8 mouse cellular contexts compared by ENCODE assay signal in the genomic region with DNA sequence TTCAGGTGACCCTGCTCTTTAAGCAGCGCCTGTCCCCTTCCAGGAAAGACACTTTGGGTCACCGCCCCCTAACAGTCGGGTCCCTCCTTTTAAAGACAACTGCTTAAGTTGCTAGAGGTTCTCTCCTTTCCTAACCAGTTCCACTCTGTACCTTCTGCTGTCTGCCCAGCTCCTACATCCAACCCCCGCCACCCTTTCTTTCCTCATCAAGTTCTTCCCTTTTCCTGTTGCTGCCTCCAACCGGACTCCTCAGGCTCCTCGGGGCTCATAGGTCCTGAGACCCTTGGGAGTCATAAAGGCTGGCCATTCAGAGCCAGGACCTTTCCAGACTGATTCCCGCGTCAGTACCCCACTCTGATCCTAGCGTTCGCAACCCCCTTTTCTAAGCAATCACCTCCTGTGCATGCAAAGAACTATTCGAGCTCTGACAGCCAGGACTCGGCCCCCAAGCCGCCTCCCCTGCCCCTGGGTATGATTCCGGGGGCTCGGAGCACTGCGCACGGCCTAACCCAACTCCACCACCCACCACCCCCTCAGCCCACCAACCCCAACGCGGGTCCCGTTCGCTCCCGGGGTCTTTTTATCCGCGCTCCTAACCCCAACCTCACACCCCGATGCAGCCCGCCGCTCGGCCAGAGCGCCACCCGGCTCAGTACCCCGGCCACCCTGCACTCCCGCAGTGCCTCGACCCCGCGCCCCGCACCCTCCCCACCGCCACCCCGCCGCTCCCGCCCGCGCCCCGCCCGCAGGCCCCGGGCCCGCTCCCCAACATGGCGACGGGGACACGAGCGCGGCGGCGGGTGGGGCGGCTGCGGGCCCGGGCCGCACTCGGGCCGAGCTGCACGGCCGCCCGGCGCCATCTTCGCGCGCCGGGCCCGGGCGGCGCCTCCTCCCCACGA. TPM values are rescaled to one million over a fixed set of nuclear protein-coding genes. Genes with fewer than 3 reads are reported as not detected.
A peak's percentile ranks its signal among the peaks of the same experiment; 100 is the strongest.
DNase-seq lines count a peak whose midpoint lies in the region; ATAC-seq and TF ChIP-seq lines count a peak whose summit lies in the region.

No protein-coding gene starts in this region.

- H3K4me1 ChIP-seq in embryonic facial prominence, embryonic 10.5 days: peaks cover 11% of the 10 kb centered on the region
- H3K4me1 ChIP-seq in intestine, postnatal 0 days (replicated peaks; ENCODE audit: control insufficient read depth, insufficient read depth, low read length): peaks cover 3% of the 10 kb centered on the region; the same call in 1 of the 2 replicates
- peaks cover 20% of the 10 kb centered on the region for H3K4me1 ChIP-seq in liver, adult 2 months (ENCODE audit: control insufficient read depth, insufficient read depth, low read length)
- H3K4me1 ChIP-seq in midbrain, postnatal 0 days (ENCODE audit: insufficient read depth, low read length): no peaks in the 10 kb centered on the region
- H3K4me1 ChIP-seq in stomach, embryonic 15.5 days: peaks cover 6% of the 10 kb centered on the region; the same call in 1 of the 2 replicates

- 0 out of 2 replicates have a peak, but pooled peaks have one; percentile 15 for TF ChIP-seq POLR2A in liver, adult 2 months (IDR thresholded peaks at IDR 0.05; ENCODE audit: extremely low read depth, insufficient read depth, low read length)

- peak overlapping the region; percentile 92 for H3K4me3 ChIP-seq in embryonic facial prominence, embryonic 10.5 days
- H3K4me3 ChIP-seq in intestine, postnatal 0 days (ENCODE audit: low read depth, low read length): peak overlapping the region; percentile 97
- H3K4me3 ChIP-seq in liver, adult 2 months (ENCODE audit: insufficient read depth, low read depth, low read length): peak overlapping the region; percentile 92
- peak overlapping the region; percentile 91 for H3K4me3 ChIP-seq in midbrain, postnatal 0 days (ENCODE audit: low read depth, low read length)
- H3K4me3 ChIP-seq in stomach, embryonic 15.5 days (replicated peaks): peak overlapping the region; percentile 92

- WGBS in embryonic facial prominence, embryonic 10.5 days: under 1% methylated on average over 71 of the region's 71 CpGs
- WGBS in intestine, postnatal 0 days: under 1% methylated on average over 61 of the region's 71 CpGs
- 6% methylated on average over 57 of the region's 71 CpGs for WGBS in liver, adult 2 months
- 1% methylated on average over 37 of the region's 71 CpGs for WGBS in midbrain, postnatal 0 days
- WGBS in stomach, embryonic 15.5 days: under 1% methylated on average over 64 of the region's 71 CpGs

- peak overlapping the region; percentile 74 for H3K4me2 ChIP-seq in intestine, postnatal 0 days (replicated peaks; ENCODE audit: low read depth)
- H3K4me2 ChIP-seq in midbrain, postnatal 0 days (ENCODE audit: low read depth, low read length, poor library complexity, severe bottlenecking): peak overlapping the region; percentile 83
- H3K4me2 ChIP-seq in stomach, embryonic 15.5 days: peak overlapping the region; percentile 74

- no peak for TF ChIP-seq CTCF in intestine, postnatal 0 days (IDR thresholded peaks at IDR 0.05; ENCODE audit: low read depth)
- TF ChIP-seq CTCF in liver, adult 2 months (IDR thresholded peaks at IDR 0.05; ENCODE audit: low read depth, low read length): no peak
- no peak for TF ChIP-seq CTCF in midbrain, postnatal 0 days (IDR thresholded peaks at IDR 0.05)

- peak; percentile 76; the same call in 1 of the 2 replicates for ATAC-seq in intestine, postnatal 0 days
- peak; percentile 79 for ATAC-seq in midbrain, postnatal 0 days (ENCODE audit: low FRiP score)
- ATAC-seq in stomach, embryonic 15.5 days (ENCODE audit: insufficient read depth, low FRiP score, low read depth): peak; percentile 76; the same call in 1 of the 2 replicates

- no peaks in the 10 kb centered on the region for H3K9me3 ChIP-seq in embryonic facial prominence, embryonic 10.5 days
- H3K9me3 ChIP-seq in intestine, postnatal 0 days (ENCODE audit: control insufficient read depth): no peaks in the 10 kb centered on the region
- no peaks in the 10 kb centered on the region for H3K9me3 ChIP-seq in midbrain, postnatal 0 days (ENCODE audit: low read length)
- H3K9me3 ChIP-seq in stomach, embryonic 15.5 days: no peaks in the 10 kb centered on the region

- H3K79me2 ChIP-seq in liver, adult 2 months (ENCODE audit: control insufficient read depth, insufficient read depth, low read length): peaks cover 32% of the 10 kb centered on the region

- H3K36me3 ChIP-seq in embryonic facial prominence, embryonic 10.5 days (replicated peaks): no peaks in the 10 kb centered on the region
- no peaks in the 10 kb centered on the region for H3K36me3 ChIP-seq in intestine, postnatal 0 days (ENCODE audit: control insufficient read depth, insufficient read depth)
- H3K36me3 ChIP-seq in liver, adult 2 months (ENCODE audit: control insufficient read depth, insufficient read depth, low read length): no peaks in the 10 kb centered on the region
- H3K36me3 ChIP-seq in midbrain, postnatal 0 days (ENCODE audit: insufficient read depth, low read length): no peaks in the 10 kb centered on the region
- no peaks in the 10 kb centered on the region for H3K36me3 ChIP-seq in stomach, embryonic 15.5 days

- H3K27ac ChIP-seq in embryonic facial prominence, embryonic 10.5 days (replicated peaks): peak overlapping the region; percentile 96
- peak overlapping the region; percentile 93 for H3K27ac ChIP-seq in intestine, postnatal 0 days (ENCODE audit: low read depth, low read length)
- H3K27ac ChIP-seq in liver, adult 2 months (replicated peaks; ENCODE audit: insufficient read depth, low read depth, low read length): peak overlapping the region; percentile 82
- H3K27ac ChIP-seq in midbrain, postnatal 0 days (ENCODE audit: low read depth, low read length): peak overlapping the region; percentile 96
- peak overlapping the region; percentile 90 for H3K27ac ChIP-seq in stomach, embryonic 15.5 days

- peaks cover 10% of the 10 kb centered on the region for H3K27me3 ChIP-seq in embryonic facial prominence, embryonic 10.5 days (replicated peaks; ENCODE audit: low read depth, poor library complexity, severe bottlenecking)
- H3K27me3 ChIP-seq in intestine, postnatal 0 days (replicated peaks; ENCODE audit: control insufficient read depth, insufficient read depth, low read length): no peaks in the 10 kb centered on the region
- H3K27me3 ChIP-seq in liver, adult 2 months (ENCODE audit: control insufficient read depth, insufficient read depth, low read length): no peaks in the 10 kb centered on the region
- no peaks in the 10 kb centered on the region for H3K27me3 ChIP-seq in midbrain, postnatal 0 days (ENCODE audit: insufficient read depth, low read length)
- no peaks in the 10 kb centered on the region for H3K27me3 ChIP-seq in stomach, embryonic 15.5 days (replicated peaks)

- peak; percentile 53 for DNase-seq in A20 (ENCODE audit: low read depth, low spot score)
- peak; percentile 34 for DNase-seq in adrenal gland, adult 8-10 months
- peak; percentile 66 for DNase-seq in embryonic facial prominence, embryonic 10.5 days (ENCODE audit: low spot score)
- peak; percentile 52 to 69 for DNase-seq in heart, adult 18-20 months
- DNase-seq in liver, adult 2 months (ENCODE audit: extremely low read depth, low read depth, low spot score): peak; percentile 84
- peak; percentile 66 for DNase-seq in midbrain, postnatal 0 days (ENCODE audit: low spot score)

- H3K9ac ChIP-seq in intestine, postnatal 0 days (ENCODE audit: low read depth, low read length): peak overlapping the region; percentile 99
- H3K9ac ChIP-seq in liver, adult 2 months (ENCODE audit: low read depth, low read length): peak overlapping the region; percentile 99
- H3K9ac ChIP-seq in midbrain, postnatal 0 days (replicated peaks; ENCODE audit: low read length, poor library complexity, severe bottlenecking): peak overlapping the region; percentile 100
- H3K9ac ChIP-seq in stomach, embryonic 15.5 days: peak overlapping the region; percentile 98

RNA-seq across cellular contexts. Expression of a gene that starts 0.8 kb away (rescaled TPM):
- 10 to 100 TPM; 39.0 to 65.5 (median 49.2) TPM for total RNA-seq in adrenal gland, adult 8-10 months (2022)
- polyA plus RNA-seq in embryonic facial prominence, embryonic 10.5 days (2016; fragmentation: Nextera tagmentation; extraction: Ambion mirVana): 20.1 and 25.7 TPM in 2 replicates
- 10 to 100 TPM; 20.6 to 23.4 TPM for total RNA-seq in heart, adult 18-20 months (2021)
- polyA plus RNA-seq in intestine, postnatal 0 days (2015; fragmentation: Nextera tagmentation; extraction: Ambion mirVana): 14.9 and 16.0 TPM in 2 replicates
- 6.4 and 9.5 TPM in 2 replicates for total RNA-seq in liver, adult 2 months (2014; rRNA removed)
- 15.1 and 18.3 TPM in 2 replicates for polyA plus RNA-seq in liver, adult 2 months (2012; rRNA removed)
- total RNA-seq in midbrain, postnatal 0 days (2014; rRNA removed): 50.5 and 73.1 TPM in 2 replicates
- polyA plus RNA-seq in midbrain, postnatal 0 days (2015; fragmentation: Nextera tagmentation; extraction: Ambion mirVana): 23.3 and 32.1 TPM in 2 replicates
- polyA plus RNA-seq in stomach, embryonic 15.5 days (2015; fragmentation: Nextera tagmentation; extraction: Ambion mirVana): 15.1 and 17.8 TPM in 2 replicates

RNA-seq across cellular contexts. Expression of a gene that starts 44.8 kb away (rescaled TPM):
- total RNA-seq in adrenal gland, adult 8-10 months (2022): 10 to 100 TPM; 41.7 to 70.9 (median 65.8) TPM
- 8.4 and 9.1 TPM in 2 replicates for polyA plus RNA-seq in embryonic facial prominence, embryonic 10.5 days (2016; fragmentation: Nextera tagmentation; extraction: Ambion mirVana)
- total RNA-seq in heart, adult 18-20 months (2021): 10 to 100 TPM; 32.1 to 42.2 TPM
- polyA plus RNA-seq in intestine, postnatal 0 days (2015; fragmentation: Nextera tagmentation; extraction: Ambion mirVana): 8.4 and 9.5 TPM in 2 replicates
- total RNA-seq in liver, adult 2 months (2014; rRNA removed): 204 and 297 TPM in 2 replicates
- 155 and 248 TPM in 2 replicates for polyA plus RNA-seq in liver, adult 2 months (2012; rRNA removed)
- total RNA-seq in midbrain, postnatal 0 days (2014; rRNA removed): 25.3 and 38.0 TPM in 2 replicates
- 18.6 and 19.4 TPM in 2 replicates for polyA plus RNA-seq in midbrain, postnatal 0 days (2015; fragmentation: Nextera tagmentation; extraction: Ambion mirVana)
- 13.4 and 14.0 TPM in 2 replicates for polyA plus RNA-seq in stomach, embryonic 15.5 days (2015; fragmentation: Nextera tagmentation; extraction: Ambion mirVana)

RNA-seq across cellular contexts. Expression of a gene that starts 45.1 kb away (rescaled TPM):
- 1 to 10 TPM; 3.6 to 9.0 (median 6.3) TPM for total RNA-seq in adrenal gland, adult 8-10 months (2022)
- polyA plus RNA-seq in embryonic facial prominence, embryonic 10.5 days (2016; fragmentation: Nextera tagmentation; extraction: Ambion mirVana): 7.3 TPM in 2 replicates
- under 1 TPM; 0.52 to 0.59 TPM for total RNA-seq in heart, adult 18-20 months (2021)
- polyA plus RNA-seq in intestine, postnatal 0 days (2015; fragmentation: Nextera tagmentation; extraction: Ambion mirVana): 2.6 and 2.7 TPM in 2 replicates
- total RNA-seq in liver, adult 2 months (2014; rRNA removed): 0.18 and 0.47 TPM in 2 replicates
- polyA plus RNA-seq in liver, adult 2 months (2012; rRNA removed): 0.63 and 1.7 TPM in 2 replicates
- total RNA-seq in midbrain, postnatal 0 days (2014; rRNA removed): 167 and 203 TPM in 2 replicates
- 110 and 112 TPM in 2 replicates for polyA plus RNA-seq in midbrain, postnatal 0 days (2015; fragmentation: Nextera tagmentation; extraction: Ambion mirVana)
- 3.8 and 4.2 TPM in 2 replicates for polyA plus RNA-seq in stomach, embryonic 15.5 days (2015; fragmentation: Nextera tagmentation; extraction: Ambion mirVana)

Comparison
In these comparisons a context has a peak if more than half of its experiments do, and no peak if none do; other contexts are left out.
1. Peak in every context shown above with its lines: DNase-seq, ATAC-seq, H3K4me3 ChIP-seq and H3K27ac ChIP-seq.
2. DNase-seq: peak in every context shown above with its lines; median percentile 84 in liver, adult 2 months; 66 in embryonic facial prominence, embryonic 10.5 days; 66 in midbrain, postnatal 0 days; 60 in heart, adult 18-20 months; 53 in A20; 34 in adrenal gland, adult 8-10 months.
3. RNA of a gene that starts 45.1 kb away (polyA plus RNA-seq): 110 to 112 TPM in midbrain, postnatal 0 days; 7.3 TPM in embryonic facial prominence, embryonic 10.5 days, 3.8 to 4.2 TPM in stomach, embryonic 15.5 days, 2.6 to 2.7 TPM in intestine, postnatal 0 days and 0.63 to 1.7 TPM in liver, adult 2 months; every median in the first group is over 10 times any median in the second.